Mouse (Mus musculus): Measurements from ENCODE around the gene Olfr1177-ps.

The Olfr1177-ps gene

DNA sequence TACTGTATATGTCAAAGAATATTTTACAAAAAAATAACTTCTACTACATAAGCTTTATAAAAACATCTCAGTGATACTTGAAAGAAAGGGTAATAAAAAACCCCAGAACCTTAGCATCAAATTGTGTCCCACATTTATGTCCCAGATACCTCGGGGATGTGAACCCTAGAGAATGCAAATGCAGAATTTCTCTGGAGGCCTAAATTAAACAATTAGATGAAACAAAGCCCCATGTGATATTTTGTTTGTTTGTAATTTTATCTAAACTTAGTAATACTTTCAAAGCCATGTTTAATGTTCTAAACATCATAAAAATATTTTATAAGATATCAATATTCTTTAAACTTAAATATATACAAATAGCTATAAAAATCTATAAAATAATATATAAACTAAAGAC is at the start of gene Olfr1177-ps:
Gene Olfr1177-ps (minus strand): TSS at position 101 of the 400 bp plus-strand sequence.
- no peak for DNase-seq

DNA sequence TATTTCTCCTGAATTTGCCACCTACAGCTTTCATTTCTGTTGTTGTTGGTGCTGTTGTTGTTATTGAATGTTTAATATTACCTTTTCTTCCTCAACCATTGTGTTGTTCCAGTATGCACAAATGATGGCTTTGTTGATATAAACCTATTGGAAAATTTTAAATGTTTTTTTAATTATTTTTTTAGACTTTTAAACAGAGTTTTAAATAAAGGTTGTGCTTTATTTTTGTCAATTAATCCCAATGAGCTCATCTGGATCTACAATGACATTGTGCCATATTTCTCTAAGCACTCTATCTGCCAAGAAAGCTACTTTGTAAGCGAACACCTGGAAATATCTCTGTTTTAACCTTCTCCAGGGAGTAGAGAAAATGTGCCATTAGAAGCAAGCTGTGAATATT is 40.5 kb upstream of the Olfr1177-ps start, which contains the start of gene Olfr1178:
Gene Olfr1178 (plus strand): TSS at position 301 of the 400 bp plus-strand sequence.
- no peak for DNase-seq

DNA sequence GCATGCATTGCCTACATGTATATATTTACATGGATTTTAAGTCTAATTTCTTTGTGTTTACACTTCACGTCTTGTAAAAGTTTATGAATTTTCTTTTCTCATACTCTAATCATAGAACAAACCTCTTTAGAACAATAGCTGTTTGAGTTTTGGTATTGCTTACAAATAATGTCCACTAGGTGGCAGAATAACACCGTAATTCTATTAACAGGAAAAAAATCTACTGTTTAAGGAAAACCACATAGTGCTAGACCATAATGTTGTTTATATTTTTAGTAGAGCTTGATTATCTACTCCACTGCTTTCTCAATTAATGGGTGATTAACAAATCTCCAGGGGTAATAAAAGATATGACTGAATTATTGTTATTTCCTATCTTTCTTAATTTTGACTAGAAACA is 10.0 kb upstream of the Olfr1177-ps start:
- no peak for DNase-seq

DNA sequence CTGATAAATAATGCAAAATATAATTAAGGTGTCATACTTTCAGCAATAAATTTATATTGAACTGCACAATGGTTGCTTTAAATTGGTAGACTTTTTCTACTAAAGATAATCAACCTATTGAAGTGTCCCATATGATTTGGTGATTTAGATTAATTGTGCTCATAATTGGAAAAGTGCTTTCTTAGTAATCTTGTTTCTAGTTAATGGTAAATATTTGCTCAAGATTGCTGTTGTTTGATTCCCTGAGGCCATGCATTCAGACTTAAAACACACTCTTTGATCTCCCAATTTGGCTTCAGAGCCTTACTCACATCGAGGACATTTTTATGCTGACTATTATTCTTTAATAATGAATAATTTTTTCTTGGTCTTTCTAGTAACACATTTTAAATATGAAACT is 9.9 kb downstream of the Olfr1177-ps start, which contains the start of gene Olfr1176:
Gene Olfr1176 (plus strand): TSS at position 301 of the 400 bp plus-strand sequence.
- no peak for DNase-seq

DNA sequence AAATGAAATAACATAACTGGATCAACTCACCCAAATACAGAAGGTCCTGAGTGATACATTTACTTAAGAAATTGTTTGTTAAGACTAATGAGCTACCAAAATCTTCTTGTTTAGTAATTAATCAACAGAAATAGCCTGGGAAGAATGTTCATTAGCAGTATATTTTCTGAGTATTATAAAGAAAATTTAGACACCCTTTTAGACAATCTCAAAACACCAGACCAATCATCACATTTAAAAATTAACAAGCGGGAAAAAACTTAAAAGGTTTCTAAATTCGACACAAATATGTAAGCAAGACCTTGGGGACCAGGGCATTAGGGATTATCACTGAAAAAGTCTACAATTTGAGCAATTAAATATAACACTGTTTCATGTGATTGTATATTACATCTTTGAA is 19.2 kb downstream of the Olfr1177-ps start, which contains the start of gene Olfr1175-ps:
Gene Olfr1175-ps (minus strand): TSS at position 101 of the 400 bp plus-strand sequence.
- DNase-seq: no peak

DNA sequence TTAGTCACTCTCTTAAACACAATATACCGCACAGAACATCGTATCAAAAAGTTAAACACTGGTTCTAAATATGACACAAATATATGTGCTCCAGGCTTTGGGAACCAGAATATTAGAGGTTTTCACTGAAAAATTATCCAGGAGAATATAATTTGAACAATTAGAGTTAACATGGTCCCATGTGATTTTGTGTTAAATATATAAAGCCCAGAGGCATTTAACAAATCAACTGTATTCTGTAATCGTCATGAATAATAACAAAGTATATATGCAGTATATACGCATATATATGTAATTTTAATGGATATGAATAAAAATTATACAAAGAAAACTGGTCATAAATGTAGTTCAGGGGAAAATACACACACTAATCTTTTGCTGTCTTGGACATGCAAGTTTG is 31.3 kb downstream of the Olfr1177-ps start, which contains the start of gene Olfr1174-ps:
Gene Olfr1174-ps (minus strand): TSS at position 101 of the 400 bp plus-strand sequence.
- no peak for DNase-seq

Measured in kidney, adult 8-10 months (tissue).